In genomic region chr4:139643972-139644371, GRCm38 (mm10) we compare ENCODE assay signal across 9 mouse cellular contexts. TPM values are rescaled to one million over a fixed set of nuclear protein-coding genes. Genes with fewer than 3 reads are reported as not detected.
DNase-seq lines count a peak whose midpoint lies in the region; ATAC-seq lines count a peak whose summit lies in the region.
"Had no signal": no experiment of that assay in that cellular context is flagged by ENCODE, and none has a peak within 500 bp of the region (broad histone marks: within the 10 kb centered on the region; RNA-seq: fewer than 3 reads in every experiment).

No protein-coding gene starts in this region.

- DNase-seq in 3T3-L1 (ENCODE audit: low read depth, low spot score): peak; percentile 81
- DNase-seq in adrenal gland, adult (ENCODE audit: inconsistent age in 2 of 2, low spot score in 1 of 2): peak; percentile 75 to 92
- DNase-seq in gastrocnemius, postnatal 10 days: peak; percentile 89
- DNase-seq in kidney, postnatal 10 days: peak; percentile 86
- DNase-seq in lung, adult 18-20 months: peak; percentile 39 to 54
- DNase-seq in ovary, postnatal 14 days (ENCODE audit: low spot score): peak; percentile 68
- peak; percentile 80 for DNase-seq in thymus, postnatal 0 days (ENCODE audit: low spot score)

- ATAC-seq in common myeloid progenitor, adult 5-6 weeks (replicated peaks; ENCODE audit: low read depth, poor library complexity, severe bottlenecking): peak; percentile 68

RNA-seq across cellular contexts. Expression of gene Tas1r2, which starts 9.4 kb away (rescaled TPM):
- not detected in 2 replicates for total RNA-seq in common myeloid progenitor, adult 5-6 weeks (2017)
- total RNA-seq in gastrocnemius, postnatal 10 days (2021): not detected
- polyA plus RNA-seq in thymus, postnatal 0 days (2015; fragmentation: Nextera tagmentation; extraction: Ambion mirVana): not detected in 2 replicates
- polyA plus RNA-seq: stomach, embryonic 15.5 days had no signal

RNA-seq across cellular contexts. Expression of gene Aldh4a1, which starts 21.3 kb away (rescaled TPM):
- 9.1 and 11.2 TPM in 2 replicates for total RNA-seq in common myeloid progenitor, adult 5-6 weeks (2017)
- 10 to 100 TPM; 30.3 to 39.8 TPM for total RNA-seq in gastrocnemius, postnatal 10 days (2021)
- polyA plus RNA-seq in thymus, postnatal 0 days (2015; fragmentation: Nextera tagmentation; extraction: Ambion mirVana): 28.9 and 31.7 TPM in 2 replicates

RNA-seq across cellular contexts. Expression of gene Gm21969, which starts 41.0 kb away (rescaled TPM):
- total RNA-seq in common myeloid progenitor, adult 5-6 weeks (2017): not detected in 2 replicates
- total RNA-seq in gastrocnemius, postnatal 10 days (2021): not detected
- polyA plus RNA-seq in thymus, postnatal 0 days (2015; fragmentation: Nextera tagmentation; extraction: Ambion mirVana): not detected in 2 replicates
- polyA plus RNA-seq: stomach, embryonic 15.5 days had no signal

Comparison
In these comparisons a context has a peak if more than half of its experiments do, and no peak if none do; other contexts are left out.
1. Peak in every context shown above with its lines: DNase-seq and ATAC-seq.